Mouse (Mus musculus) spleen, postnatal 4 days (tissue): Measurements from ENCODE around the gene Nfkbil1.

Experiments used
- DNase-seq, 2 experiments: peaks; one replicate each; pipeline ENCODE4 v3.0.0; 2022; ENCODE audit warnings: low spot score in 2 of 2

Nfkbil1 gene

DNA sequence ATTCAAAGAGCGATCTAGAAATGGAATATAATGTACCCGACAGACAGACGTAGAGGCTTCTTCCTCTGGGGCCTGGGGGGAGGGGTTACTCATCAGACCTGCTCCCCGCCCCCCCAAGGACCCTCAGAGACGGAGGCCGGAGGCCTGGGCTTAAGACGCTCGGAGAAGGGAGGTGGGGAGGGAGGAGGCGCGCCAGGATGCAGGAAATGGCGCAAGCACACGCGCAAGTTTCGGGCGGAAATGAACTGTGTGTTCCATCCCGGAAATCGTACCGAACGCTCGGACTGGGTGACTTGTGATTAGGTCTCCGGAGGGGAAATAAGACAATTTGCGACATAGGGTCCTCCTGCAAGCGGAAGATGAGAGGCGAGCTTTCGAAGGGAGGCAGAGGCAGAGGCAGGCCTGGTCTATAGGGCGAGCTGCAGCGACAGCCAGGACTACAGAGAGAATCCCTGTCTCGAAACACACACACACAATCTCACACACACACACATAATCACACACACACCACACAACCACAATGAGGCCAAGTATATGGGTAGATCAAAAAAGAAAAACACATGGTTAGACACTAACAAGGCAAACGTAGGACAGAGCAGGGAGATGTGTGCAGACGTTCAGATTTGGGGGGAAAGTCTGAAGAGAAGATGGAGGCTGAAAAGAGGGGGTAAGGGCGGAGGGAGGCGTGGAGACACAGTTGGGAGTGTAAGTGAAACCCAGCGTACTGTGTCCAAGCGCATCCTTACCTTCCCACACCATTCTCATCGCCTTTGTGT lies at the start of gene Nfkbil1:
Gene Nfkbil1, minus strand, starts transcription at position 179 of the 776 bp plus-strand sequence.
- peak; percentile 86 to 90 for DNase-seq

DNA sequence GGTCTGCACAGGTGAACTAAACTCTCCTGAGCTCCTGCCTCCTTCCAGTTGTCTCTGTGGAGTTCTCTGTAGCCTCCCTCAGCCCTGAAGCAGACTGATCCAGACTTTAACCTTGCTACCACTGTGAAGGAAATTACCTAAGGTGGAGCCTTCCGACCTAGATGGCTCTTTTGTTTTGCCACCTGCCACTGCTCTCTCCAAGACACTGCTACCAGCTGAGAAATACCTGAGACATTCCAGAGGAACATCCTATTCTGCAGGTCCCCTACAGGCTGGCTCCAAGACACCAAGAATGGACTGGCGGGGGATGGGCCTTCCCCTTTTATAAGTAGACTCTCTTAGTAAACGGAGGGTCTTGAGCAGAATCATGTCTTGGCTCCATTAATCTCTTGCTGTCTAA lies 44.7 kb upstream of the Nfkbil1 start:
- DNase-seq, result no peak

DNA sequence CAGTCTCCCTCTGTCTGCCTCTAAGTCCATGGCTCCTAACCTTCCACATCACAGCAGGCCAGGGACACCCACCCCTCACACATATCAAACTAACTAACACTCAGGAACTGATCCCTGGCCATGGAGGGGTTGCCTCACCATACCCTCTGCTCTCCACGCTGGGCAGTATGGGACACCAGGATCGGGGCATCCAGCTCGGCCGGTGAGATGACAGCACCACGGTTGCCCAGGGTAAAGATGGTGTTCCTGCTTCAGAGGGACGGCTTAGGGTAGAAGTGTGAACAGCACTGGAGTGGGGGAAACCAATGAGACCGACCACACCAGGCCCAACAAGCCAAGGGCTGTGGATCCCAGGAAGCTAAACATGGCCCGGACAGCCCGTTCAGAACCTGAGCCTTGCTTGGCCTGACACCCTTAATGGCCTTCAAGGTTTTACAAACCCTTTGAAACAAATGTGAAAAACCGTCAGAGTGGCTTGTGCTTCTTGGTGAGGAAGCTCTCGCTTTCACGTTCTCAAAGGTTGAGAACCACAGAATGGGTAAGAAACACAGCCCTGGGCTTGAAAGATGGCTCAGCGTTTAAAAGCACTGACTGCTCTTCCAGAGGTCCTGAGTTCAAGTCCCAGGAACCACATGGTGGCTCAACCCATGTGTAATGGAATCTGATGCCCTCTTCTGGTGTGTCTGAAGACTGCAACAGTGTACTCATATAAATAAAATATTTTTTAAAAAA lies 43.5 kb upstream of the Nfkbil1 start:
- peak in 1 of 2 experiments; percentile 62 for DNase-seq

DNA sequence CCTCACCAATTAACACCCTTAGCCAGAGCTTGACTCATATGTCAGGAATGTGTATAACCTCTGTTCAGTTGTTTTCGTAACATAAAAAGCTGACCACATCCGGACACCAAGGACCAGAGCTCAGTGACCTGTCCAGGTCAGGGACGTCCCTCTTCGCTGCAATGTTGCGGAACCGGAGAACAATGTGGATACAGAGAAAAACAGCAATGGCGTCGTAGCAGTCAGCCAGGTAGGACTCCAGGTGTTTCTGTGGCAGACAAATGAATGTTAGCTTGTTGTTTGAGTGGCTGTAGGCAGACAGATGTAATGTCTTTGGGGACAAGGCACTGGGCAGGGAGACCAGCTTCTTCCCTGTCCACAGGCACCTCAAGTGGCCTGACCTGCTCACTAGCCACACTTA lies 42.5 kb upstream of the Nfkbil1 start:
- DNase-seq, result no peak

DNA sequence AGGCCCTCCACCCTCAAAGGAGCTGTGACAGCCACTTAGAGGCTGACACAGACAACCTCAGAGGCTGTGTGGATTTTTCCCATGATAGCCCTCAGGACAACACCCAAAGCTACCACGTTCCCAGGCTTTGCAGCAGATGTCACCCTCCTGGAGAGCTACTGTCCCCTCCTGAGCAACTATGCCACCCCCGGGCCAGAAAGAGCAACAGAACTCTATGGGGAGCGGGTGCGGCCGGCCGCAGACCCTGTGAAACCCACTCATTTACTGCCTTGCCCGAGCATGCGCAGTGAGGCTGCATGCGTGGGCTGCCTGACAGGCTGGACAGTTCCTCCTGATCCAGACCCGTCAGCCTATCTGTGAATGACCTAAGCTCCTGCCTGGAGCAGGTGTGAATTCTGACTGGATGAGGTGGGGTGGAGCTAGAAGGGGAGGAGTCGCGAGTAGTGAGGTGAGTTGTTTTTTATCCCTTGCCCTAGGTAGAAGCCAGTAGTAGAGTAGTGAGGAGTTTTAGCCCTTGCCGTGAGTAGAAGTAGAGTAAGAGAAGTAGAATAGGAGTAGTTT lies 40.8 kb upstream of the Nfkbil1 start:
- DNase-seq, result peak in 1 of 2 experiments; percentile 52

DNA sequence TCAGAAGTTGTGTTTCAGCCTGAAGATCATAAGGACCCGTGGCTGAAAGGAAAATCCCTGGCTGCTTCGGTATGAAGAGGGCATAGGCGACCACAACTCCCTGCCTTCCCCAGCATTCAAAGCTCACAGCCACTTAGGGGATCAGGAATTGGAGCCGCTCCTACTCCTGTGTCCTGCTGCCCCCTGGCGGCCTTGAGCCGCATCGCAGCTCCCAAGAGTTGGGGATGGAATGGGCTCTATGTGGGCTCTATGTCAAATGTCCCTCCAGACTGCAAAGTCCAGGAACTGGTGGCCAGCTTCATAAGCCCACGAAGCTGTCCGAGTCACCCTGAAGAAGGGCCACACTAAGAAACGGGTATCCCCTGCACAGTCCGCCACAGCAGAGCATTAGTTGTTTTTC lies 39.2 kb upstream of the Nfkbil1 start:
- DNase-seq, result peak; percentile 81 to 96

DNA sequence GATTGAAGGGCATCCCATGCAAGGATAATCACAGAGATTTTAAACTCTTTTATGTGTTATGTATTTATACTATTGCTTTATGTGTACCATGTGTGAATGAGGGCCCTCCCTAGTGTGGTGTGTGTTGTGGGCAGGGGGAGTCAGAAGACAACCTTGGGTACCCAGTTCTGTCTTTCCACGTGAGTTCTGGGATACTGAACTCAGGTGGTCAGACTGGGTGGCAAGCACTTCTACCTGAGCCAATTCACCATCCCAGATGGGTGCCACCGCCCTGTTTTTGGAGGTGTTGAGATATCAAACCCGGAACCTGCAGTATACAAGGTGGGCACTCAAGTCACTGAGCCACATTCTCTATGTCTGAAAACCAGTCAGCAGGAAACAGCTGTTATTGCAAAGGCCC lies 36.7 kb upstream of the Nfkbil1 start:
- peak in 1 of 2 experiments; percentile 53 for DNase-seq

DNA sequence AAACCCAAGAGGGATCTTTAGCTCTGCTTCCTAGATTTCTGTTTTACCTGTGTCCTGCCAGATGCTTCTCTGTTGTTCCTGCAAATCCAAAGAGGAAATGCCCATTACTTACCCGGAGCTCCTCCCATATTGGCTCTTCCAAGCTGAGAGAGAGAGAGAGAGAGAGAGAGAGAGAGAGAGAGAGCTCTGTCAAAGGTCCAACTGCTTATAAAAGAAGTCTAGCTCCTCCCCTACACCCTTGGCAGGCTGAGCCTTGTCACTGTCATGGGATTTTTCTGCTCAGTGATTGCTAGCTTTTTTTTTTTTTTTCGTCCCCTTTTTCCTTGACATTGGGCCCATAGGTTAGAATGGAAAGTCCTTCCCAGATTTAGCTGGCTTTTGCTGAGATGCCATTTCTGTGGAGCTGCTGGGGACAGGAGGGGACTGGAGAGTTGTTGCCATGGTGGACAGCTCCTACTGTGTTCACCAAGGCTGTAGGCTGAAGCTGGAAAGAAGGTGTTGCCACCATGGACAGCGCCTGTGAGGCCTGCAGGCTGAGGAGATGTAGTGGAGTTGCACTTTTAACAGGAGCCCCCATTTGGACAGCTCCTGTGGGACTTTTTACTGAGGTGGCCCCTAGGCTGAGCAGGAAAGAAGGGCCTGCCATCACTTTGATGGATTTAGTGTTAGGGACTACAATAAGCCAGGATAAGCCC lies 34.2 kb upstream of the Nfkbil1 start:
- DNase-seq, result peak; percentile 48 to 77

DNA sequence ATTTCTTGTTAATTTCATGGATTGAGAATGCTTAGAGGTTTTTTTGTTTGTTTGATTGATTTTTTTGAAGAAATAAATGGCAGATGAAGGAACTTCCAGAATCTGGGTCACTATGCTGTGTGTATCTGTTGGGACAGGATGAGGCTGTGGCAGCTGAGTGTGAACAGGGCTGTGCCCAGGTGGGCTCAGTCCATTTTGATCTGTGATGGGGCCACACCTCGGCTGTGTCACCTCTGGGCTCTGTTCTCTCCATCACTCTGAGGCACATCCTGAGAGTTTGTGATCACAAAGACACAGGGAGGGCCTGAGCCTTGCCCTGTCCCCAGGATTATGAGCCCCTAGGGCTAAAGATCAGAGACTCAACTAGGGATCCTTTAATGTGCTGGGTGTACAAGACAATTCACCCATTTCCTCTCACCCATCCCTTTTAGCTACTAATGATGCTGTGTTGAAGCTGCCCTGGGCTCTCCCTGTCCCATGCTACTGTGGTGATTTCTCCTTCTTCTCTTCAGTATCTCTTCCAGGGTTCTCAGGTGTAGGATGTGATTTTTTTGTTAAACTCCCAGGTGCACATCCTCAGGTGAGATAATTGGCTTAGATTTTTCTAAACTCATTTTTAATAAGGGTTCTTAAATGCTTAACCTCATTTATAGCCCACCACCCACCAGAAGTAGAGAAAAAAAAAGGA lies 32.0 kb upstream of the Nfkbil1 start:
- peak in 1 of 2 experiments; percentile 55 for DNase-seq

DNA sequence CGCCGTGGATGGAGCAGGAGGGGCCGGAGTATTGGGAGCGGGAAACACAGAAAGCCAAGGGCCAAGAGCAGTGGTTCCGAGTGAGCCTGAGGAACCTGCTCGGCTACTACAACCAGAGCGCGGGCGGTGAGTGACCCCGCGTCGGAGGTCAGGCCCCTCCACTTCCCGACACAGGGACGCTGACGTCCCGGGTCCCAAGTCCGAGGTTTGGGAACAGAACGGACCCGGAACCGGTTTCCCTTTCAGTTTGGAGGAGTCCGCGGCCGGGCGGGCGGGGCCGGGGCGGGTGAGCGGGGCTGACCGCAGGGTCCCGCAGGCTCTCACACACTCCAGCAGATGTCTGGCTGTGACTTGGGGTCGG lies 27.9 kb upstream of the Nfkbil1 start:
- no peak for DNase-seq

DNA sequence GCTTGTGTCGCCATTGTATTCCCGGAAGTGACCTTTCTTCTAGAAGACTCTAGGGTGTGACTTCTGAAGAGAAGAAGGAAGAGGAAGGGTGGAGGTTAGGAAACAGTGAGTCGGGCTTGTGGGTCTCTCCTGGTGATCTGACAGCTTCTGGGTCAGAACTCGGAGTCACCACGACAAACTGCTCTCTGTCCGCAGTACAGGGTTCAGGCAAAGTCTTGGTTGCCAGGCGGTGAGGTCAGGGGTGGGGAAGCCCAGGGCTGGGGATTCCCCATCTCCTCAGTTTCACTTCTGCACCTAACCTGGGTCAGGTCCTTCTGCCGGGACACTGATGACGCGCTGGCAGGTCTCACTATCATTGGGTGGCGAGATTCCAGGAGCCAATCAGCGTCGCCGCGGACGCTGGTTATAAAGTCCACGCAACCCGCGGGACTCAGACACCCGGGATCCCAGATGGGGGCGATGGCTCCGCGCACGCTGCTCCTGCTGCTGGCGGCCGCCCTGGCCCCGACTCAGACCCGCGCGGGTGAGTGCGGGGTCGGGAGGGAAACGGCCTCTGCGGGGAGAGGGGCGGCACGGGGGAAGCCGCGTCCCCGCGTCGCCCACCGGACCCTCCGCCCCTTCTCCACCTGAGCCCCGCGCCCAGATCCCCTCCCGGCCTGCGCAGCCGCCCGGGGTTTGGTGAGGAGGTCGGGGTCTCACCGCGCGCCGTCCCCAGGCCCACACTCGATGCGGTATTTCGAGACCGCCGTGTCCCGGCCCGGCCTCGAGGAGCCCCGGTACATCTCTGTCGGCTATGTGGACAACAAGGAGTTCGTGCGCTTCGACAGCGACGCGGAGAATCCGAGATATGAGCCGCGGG lies 27.3 kb upstream of the Nfkbil1 start, which contains the start of gene H2-D1:
Gene H2-D1, plus strand, starts transcription at position 67 of the 859 bp plus-strand sequence.
- peak; percentile 97 to 99 for DNase-seq

DNA sequence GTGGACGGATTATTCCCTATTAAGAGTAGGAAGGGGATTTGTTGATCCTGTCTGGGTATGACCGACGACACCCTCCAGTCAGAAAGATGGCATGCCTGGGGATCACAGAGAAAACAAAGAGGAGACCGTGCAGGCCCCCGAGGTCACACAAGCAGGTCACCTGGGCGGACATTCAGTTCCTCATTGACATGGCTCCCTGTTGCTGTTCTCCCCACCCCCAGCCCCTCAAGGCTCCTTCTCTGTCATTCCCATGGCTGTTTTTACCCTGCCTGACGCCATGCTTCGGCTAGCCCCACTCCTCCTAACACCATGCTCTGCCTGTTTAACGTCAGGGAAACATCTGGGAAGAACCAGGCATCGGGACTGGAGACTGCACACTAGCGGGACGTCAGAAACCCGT lies 26.1 kb upstream of the Nfkbil1 start:
- peak in 1 of 2 experiments; percentile 65 for DNase-seq

DNA sequence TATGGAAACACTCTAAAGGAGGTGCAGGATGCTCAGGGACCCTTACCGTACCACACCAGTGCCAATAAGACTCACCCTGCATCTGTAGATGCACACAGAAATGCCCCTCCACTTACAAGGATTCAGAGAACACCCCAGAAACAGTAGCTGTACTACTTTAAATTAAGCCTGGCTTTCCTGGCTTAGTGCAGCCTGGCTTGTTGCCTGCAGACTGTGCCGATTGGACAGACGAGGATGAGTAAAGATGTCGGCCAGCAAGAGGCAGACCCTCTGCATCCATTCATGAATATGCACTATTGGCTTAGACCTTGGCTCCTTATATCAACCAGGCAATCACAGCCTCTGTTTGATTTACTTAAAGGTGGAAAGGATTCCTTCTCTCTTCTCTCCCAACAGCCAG lies 24.0 kb upstream of the Nfkbil1 start:
- DNase-seq, result no peak

DNA sequence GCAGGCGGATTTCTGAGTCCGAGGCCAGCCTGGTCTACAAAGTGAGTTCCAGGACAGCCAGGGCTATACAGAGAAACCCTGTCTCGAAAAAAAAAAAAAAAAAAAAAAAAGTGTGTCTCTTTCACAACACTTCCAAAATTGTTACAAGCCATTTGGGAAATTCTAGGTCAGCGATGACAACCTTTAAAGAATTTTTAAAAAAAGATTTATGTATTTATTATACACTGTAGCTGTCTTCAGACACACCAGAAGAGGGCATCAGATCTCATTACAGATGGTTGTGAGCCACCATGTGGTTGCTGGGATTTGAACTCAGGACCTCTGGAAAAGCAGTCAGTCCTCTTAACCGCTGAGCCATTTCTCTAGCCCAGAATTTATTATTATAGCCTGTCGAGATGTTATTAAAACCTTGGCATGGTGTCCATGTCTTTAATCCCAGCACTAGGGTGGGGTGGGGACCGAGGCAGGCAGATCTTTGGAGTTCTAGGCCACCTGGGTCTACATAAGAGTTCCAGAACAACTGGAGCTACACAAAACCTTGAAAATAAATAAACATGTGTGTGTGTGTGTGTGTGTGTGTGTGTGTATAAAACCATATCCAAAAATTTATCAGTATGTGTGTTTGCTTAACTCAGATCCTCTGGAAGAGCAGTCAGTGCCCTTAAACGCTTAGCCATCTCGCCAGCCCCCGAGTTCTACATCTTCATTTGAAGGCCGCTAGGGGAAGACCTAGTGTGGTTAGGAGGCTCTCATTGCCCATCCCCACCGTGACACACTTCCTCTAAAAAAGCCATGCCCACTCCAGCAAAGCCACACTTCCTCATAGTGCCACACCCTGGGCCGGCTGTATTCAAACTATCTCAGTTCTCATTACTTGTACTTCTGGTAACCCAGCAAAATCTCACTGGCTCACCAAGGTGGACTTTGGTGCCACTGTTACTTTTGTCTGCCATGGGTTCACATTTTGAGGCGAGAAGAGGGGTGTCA lies 23.2 kb upstream of the Nfkbil1 start:
- DNase-seq, result peak; percentile 78 to 85

DNA sequence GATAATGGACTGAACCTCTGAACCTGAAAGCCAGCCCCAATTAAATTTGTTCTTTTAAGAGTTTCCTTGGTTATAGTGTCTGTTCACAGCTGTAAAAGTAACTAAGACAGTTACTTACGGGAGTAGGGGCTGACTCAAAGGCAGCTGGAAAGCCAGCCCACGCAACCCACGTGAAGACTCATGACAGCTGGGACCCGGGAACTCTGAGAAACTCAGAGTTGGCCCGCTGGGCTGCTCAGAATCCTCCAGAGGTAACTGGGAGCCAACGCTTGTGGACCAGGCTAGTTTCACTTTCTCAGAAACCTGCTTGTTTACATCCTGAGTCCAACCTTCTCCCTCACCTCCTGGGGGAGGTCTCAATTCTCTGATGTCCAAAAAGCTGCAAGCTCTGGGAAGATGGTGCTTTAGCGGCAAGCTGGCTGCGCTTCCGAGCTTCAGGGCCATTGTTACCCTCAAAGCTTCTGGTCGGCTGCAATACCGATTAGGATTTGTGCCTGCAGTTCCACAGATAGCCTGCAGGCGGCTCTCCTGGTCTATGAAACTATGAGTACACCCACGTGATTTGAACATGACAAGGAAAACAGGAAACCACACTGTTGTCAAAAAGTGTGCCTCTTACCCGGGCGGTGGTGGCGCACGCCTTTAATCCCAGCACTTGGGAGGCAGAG lies 22.4 kb upstream of the Nfkbil1 start:
- peak; percentile 94 to 98 for DNase-seq

DNA sequence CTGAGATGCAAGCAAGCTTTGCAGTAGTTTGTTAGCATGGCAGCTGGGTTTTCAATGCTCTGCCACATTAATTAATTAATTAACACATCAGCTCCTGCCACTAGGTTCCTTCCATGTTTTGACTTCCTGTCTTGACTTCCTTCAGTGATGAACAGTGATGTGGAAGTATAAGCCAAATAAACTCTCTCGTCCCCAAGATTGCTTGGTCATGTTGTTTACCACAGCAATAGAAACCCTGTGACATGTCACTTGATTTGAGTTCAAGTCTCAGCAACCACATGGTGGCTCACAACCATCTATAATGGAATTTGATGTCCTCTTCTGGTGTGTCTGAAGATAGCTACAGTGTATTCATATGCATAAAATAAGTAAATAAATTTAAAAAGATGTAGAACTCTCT lies 21.8 kb upstream of the Nfkbil1 start:
- DNase-seq, result no peak

DNA sequence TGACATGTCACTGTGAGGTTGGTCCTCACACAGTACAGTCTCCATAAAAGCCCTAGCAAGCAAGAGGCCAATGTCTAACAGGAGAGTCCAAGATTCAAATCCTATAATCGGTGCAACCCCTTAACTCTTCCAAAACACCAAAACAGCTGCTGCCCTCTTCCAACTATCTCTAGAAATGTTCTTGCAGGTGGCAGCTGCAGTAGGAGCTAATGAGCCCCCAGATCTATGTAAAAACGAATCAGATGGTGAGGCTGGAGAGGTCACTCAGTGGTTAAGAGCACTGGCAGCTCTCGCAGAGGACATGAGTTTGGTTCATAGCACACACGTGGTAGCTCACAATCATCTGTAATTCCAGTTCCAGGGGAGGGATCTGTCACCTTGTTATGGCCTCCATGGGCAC lies 20.1 kb upstream of the Nfkbil1 start:
- no peak for DNase-seq

DNA sequence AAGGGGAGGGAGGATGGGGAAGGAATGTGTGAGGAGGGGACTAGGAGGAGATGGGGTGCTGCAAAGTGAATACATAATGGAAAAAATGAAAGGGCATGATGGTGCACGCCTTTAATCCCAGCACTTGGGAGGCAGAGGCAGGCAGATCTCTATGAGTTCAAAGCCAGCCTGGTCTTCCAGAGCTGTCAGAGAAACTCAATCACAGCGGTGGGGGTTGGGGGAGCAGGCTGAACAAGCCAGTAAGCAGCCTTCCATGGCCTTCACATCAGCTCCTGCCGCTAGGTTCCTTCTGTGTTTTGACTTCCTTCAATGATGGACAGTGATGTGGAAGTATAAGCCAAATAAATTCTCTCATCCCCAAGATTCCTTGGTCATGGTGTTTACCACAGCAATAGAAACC lies 19.7 kb upstream of the Nfkbil1 start:
- no peak for DNase-seq
